Mouse (Mus musculus) ES-Bruce4 (cell line): ENCODE measurements around the gene Larp4b.

Experiments
- CTCF ChIP-seq: IDR thresholded peaks from one replicate; pipeline ENCODE4 v1.8.1; 2011; ENCODE audit warnings: low read depth, low read length
- EP300 ChIP-seq: IDR thresholded peaks from 2 replicates; pipeline ENCODE4 v1.6.1; 2011; ENCODE audit warnings: low read depth, low read length; ENCODE audit not compliant: insufficient read depth
- POLR2A ChIP-seq: IDR thresholded peaks from one replicate; pipeline ENCODE4 v1.8.1; 2011; ENCODE audit warnings: low read length; ENCODE audit not compliant: insufficient read depth

GRCm38 (mm10) chr13:9187566-9188530, 94.2 kb downstream of the Larp4b start:
- TF ChIP-seq POLR2A (no peak), CTCF (no peak), EP300 (no peak)
